Mouse (Mus musculus) left cerebral cortex, adult 8-10 months (tissue): ENCODE data around the gene Cenpf. TPM values are rescaled to one million over a fixed set of nuclear protein-coding genes. Genes with fewer than 3 reads are reported as not detected.
A peak's percentile ranks its signal among the peaks of the same experiment; 100 is the strongest.

ENCODE experiments used
- DNase-seq, 2 experiments: peaks; one replicate each; pipeline ENCODE4 v3.0.0; 2022; ENCODE audit warnings: low spot score in 2 of 2
- total RNA-seq, 4 experiments: library from RNA; stranded (reverse); gene quantifications; 2 replicates each; pipeline ENCODE4 v1.2.4; 2022

Gene Cenpf
- 1 to 10 TPM in 1 of 4 experiments, under 1 TPM in 3; 0.40 to 1.0 (median 0.46) TPM for total RNA-seq

DNA sequence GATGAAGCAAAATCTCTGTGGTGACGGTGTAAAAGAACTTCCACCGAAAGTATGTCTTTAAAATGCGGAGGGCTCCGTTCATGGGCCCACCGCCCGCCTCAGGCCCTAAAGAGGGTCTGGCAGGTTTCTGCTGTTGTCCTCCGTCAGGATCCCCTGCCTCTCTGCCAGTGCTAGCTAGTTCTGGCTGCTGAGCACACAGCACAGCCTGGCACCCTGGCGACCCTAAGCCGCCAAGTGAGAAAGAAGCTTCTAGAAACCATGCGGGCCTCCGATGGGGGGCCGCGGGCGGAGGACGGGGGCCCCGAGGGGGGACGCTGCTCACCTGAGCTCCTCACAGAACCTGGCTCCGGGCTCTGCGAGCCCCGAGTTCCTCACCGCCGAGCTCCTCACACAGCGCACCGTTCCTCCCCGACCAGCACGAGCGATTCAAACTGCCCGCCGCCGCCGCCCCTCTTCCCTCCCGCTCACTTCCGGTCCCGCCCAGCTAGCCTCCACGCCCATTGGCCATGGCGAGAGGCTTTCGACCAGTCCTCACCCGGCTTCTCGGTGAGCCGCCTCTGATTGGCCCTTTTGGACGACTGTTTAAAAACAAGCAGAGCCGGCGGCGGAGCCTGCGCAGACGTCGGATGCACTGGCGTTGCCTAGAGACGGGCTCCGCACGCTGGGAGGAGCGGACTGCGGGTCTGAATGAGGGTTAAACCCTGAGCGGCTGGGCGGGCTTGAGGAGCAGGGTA, at the start of gene Cenpf:
TSS of gene Cenpf (minus strand) at position 433 of the 734 bp plus-strand sequence.
- DNase-seq = peak; percentile 88 to 97

DNA sequence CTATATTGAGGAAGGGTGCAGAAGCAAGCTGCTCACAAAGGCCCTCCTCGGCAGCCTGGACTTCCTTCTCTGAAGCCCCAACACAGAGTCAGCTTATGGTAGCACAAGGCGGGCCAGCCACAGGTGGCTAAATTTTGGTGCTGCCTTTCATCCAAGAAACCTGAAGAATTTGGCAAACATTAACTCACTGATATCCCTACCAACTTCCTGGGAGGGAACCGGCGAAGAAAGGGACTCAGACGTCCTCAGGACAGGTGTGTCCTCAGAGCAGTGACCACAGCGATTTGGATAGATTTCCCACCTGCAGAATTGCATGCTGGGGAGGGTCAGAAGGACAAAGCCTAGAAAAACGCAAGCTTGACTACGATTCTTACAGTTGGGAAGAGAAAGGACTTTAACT, 44.3 kb upstream of the Cenpf start:
- DNase-seq = no peak

DNA sequence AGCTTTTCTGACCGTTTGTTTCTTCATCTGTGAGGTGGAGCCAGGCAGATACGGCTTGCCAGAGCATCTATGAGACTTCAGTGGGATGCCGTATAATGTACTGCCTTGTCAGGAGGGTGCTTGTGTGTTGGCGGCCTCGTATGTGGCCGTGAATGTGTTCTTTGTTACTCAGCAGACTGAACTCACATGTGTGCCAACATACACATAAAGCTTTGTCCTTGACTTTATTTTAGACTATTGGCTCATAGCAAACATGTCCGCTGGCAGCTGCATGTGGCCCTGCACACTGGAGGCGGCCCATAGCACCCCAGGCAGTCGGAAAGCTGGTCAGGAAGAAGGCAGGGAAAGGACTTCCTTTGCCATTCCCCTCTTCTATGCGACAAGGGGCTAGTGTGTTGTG, 43.8 kb upstream of the Cenpf start:
- no peak for DNase-seq

DNA sequence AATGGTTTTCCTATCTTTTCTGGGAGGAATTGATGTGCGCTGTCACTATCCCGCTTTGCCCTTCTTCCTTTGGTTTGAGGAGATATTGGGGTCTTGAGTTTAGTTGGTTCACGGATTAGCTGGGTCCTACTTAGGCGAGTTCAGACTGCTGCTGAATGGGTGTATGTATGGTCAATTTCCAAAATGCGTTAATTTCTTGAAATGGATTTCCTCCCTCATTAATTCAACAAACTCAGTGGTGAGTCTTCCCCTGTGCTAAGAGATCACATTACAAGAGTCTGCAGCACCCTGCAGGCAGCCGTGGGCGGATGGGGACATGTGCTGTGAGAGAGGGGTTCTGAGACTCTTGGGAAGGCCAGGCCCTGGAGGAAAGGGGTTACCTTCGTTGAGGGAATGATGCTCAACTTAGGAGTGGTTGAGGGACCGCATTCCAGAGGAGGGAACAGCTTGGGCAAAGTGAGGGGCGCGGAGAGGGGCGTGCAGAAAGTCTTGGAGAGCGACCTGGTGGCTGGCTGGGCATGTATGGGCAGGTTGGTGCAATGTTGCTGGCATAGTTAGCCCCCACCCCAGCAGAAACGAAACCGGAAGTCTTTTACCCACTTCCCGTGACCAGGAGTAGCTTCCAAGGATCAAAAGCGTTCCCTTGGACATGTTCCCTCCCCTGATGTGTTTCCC, 41.4 kb upstream of the Cenpf start:
- no peak for DNase-seq

DNA sequence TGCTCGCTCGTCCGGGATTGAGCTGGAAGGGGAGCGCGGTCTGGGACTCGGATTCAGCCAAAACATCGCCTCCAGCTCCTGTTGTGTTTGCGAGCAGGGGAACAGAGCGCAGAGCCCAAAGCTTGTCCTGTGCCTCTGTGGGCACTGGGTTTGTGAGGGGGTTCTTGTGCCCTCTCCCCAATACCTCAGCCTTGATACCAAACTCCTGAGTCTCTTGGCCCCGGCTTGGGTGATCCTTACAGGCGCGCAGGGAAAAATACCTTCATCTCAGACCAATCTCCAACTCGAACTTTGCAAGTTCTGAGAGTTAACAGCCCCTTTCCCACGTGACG, 40.9 kb upstream of the Cenpf start:
- no peak for DNase-seq

DNA sequence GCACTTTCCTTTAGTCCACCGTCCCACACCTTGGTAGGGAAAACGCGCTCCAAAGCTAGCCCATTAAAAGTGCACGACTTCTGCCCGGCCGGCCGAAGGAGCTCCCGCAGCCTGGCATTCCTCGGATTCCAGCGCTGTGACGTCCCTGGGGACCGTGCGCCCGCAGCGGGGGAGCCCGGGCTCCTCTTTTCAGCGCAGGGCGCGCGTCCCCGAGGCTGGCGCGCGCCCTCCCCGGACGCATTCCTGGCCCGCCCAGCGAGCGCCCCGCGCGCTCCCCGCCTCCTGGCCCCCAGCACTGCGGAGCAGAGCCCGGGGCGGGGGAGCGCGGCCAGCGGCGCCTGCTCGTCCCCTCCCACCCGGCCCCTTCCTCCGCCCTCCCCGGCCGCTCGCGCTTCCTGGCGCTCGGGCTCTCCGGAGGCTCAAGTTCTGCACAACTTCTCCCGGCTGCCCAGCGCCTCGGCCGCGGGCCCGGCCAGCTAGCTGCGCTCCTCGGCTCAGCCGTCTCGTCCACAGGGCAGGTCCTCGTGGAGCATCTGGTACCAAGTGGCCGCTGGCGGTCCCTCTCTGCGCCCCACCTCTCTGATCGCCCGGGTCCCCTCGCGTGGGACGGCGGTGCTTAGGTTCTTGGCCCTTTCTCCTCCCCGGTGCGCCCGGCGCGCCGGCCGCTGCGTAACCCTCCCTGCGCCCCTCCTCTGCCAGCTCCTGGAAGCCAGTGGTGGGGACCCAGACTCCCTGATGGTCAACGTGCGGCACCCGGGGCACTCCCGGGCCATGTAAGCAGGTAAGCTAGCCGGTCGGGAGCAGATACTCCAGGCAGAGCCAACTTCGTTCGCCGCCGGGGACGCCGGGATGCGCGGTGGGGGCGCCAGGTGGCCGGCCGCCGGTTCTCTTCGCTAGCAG, 40.2 kb upstream of the Cenpf start, which contains the start of gene Ptpn14:
TSS of gene Ptpn14 (plus strand) at position 385 of the 900 bp plus-strand sequence.
- no peak for DNase-seq

DNA sequence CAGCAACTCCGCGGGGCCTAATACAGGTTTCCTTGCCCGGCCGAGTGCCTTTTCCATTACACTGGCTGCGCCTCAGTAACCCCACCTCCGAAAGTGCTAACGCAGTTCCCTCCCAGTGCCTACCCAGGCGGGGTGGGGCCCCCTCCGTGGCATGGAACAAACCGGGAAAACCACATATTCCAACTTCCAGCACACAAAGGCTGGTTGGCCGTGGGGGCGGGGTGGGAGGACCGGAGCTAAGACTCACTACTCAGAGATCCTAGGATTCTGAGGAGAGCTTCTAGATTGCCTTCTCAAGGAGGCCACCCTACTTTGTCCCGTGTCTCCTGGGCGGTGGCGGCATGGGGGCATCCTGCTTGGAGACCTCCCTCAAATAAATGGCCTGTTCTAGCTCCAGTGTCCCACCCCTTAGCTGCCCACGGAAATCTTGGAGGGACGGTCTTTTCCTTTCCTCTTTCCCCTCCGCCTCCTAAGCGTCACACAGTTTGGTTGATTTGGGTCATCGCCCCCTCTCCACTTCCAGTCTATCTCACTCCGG, 39.5 kb upstream of the Cenpf start:
- DNase-seq = no peak

DNA sequence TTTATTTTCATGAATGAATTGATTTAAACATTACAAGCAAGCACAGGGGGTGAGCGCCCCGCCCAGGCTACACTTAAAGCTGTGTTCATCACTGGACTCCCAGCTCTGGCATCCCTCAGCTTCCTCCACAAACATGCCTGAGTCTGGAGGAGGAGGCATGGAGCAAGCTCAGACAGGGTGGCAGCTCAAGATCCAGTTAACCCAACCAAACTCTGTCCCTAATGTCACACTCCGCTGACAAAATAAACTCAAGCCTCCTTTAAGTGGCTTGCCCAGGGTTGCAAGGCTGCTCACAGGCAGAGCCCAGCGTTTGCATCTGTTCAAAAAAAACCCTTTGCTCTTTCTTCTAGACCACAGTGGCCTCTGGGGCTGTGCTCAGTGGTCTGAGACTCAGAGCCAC, 38.2 kb upstream of the Cenpf start:
- DNase-seq = no peak

DNA sequence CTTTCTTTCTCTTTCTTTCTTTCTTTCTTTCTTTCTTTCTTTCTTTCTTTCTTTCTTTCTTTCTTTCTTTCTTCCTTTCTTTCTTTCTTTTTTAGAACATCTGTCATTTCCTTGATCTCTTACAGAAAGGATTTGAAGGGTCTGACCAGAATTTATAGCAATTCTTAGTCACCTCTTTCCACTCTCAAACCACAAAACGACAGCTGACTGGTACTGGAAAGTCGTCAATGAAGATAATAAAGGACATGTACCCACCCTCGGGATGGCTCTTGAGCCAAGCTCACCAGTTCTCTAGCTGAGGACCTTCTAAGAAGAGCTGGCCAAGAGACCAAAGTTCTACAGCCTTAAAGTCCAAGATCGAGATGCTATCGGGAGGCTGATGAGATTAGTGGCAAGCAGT, 30.7 kb upstream of the Cenpf start:
- no peak for DNase-seq

DNA sequence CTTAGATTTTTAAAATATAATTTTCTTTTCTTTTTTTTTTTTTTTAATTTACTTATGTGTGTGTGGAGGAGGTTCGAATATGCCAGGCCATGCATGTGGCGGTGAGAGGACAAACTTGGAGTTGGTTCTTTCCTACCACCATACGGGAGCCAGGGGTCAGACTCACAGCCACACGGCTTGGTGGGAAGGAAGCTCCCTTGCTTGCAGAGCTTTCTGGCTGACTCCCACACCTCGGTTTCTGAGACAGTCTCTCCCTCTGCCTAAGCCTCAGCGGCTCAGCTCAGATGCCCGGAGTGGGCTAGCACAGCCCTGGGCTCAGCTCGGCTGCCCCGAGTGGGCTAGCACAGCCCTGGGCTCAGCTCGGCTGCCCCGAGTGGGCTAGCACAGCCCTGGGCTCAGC, 29.7 kb upstream of the Cenpf start:
- DNase-seq = no peak

DNA sequence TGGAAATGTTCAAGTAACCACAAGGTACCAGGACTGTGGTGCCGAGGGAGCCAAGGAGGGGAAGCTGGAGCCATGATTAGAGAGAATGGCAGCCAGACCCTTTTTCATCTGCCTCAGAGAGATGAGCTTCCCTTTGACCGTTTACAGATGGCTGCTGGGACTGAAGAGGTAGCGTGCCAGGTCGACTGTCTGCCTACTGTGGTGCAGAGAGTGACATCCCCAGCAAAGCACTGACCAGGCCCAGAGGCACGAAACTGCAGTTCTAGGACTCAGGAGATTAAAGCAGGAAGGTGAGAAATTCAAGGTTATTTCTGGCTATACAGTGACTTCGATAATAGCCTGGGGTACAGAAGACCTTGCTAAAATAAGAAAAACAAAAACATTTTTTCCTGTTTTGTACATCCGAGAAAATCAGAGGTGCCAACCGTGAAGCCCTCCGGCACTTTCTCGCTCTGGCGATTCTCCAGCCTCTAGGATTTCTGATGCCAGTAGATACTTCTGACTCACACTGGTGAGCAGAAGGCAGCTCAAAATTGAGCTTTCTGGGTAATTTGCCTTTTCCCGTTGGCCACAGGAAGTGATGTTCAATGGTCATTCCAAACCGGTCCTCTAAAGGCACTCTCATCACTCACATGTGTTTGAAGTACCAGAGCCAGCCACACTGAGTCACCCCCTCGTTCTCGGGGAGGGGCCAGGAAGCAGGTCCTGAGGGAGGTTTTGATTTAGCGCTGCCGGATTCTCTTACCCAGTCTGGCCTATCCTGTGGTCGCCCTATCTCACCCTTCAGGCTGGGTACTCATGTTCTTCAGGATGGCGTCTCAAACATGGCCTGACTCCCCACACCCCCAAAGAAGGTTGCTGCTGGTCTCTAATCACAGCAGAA, 28.3 kb upstream of the Cenpf start:
- DNase-seq = no peak

DNA sequence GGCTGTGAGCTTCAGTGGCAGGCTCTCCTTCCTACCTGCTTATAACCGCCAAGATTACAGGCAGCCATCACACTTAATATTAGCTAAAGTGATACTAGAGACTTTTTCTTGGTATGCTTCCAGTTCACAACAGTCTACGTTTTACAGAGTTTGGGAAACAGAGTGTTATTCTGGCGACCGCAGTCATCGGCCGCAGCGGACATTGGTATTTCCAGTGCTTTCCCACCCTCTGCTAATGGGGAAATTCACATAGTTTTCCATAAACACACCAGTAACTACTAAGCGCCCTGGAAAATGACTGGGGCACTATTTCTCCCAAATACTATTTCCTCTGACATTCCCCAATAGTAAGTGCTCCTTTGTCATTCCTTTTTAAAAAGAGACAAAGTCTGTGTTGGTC, 21.1 kb upstream of the Cenpf start:
- no peak for DNase-seq

DNA sequence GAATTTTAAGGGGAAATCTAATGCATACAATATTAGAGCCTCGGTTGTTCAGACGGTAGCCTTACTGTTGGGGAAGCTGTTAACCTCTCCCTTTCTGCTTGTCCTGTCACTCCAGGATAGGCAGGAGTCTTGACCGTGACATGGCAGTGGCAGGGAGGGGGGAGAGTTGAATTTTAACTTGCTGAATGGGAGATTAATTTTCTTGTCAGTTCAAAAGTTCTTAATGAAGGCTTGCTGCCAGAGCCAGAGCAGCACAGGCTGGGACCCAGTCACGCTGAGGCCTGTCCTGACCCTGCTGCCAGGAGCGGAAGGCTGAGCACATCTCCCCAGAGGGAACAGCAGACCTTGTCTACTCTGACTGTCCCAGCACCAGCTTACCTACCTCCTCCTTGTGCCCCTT, 19.5 kb upstream of the Cenpf start:
- no peak for DNase-seq

DNA sequence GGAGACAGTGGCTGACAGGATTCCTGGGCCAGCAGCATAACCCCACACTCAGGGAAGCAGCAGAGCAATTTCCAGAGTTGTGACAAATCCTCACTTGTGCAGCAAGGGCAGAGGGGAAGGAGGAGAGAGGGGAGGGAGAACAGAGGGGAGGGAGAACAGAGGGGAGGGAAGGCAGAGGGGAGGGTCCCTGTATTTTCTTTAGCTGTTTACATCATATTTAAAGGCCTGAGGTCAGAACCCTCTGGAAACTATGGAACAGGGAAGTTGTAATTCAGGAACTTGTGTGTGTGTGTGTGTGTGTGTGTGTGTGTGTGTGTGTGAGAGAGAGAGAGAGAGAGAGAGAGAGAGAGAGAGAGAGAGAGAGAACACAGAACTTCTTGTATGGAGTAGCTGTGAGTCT, 19.1 kb upstream of the Cenpf start:
- DNase-seq = no peak

DNA sequence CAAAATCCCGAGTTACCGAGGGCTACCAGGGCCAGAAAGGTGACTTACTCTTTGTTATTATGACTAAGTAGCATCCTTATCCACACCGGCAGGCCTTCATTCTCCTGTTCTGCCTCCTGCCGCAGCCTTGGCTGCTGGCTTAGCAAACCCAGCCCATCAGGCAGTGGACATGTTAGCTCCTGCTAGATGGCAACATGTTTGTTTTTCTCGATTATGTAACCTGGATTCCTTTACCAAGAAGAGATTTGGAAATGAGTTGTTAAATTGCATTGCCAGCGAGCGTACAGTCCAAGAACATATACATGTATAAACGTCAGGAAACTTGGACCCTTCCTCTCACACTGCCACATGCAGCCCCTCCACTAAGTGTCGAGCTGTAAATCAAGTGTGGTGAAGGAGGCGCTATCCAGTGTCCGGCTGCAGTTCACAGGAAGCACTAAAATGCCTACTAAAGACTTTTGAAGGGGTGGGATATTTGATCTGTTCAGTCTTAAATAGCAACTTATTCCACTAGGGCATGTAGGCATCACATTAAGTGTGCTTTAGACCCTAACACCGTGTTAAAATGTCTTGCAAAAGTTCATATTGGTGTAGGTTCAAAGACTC, 18.3 kb upstream of the Cenpf start:
- no peak for DNase-seq

DNA sequence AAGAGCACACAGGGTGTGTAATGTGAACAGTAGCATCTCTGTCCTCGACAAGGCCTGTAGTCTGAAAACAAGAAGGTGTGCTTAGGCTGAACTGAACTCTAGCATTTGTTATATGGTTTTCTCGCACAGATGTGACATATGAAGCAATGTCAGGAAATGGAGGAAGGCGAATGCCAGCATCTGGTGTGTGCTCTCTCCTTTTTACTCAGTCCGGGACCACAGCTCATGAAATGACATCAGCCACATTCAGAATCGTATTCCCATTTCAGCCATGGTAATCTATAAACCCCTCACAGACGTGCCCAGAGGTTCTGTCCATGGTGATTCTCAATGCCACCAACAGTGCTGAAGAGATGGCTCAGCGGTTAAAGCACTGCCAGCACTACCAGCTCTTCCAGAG, 15.7 kb upstream of the Cenpf start:
- DNase-seq = no peak

DNA sequence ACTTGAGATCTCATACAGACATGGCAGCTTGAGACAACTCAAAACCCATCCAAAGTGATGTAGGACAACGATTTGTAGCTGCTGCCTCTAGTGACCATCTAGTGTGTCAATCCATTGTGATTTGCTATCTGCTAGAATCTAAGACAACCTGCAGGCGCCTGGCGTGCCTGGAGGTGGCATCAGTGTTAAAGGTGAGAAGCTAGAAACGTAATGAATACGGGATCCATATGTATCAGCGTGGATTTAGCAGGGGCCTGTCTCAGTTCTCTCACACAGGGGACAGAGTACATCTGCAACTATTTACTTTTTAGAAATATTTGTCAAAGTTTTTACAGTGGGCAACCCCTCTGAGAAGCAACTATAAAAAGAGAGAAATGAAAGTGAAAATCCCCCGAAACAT, 15.3 kb upstream of the Cenpf start:
- DNase-seq = no peak

DNA sequence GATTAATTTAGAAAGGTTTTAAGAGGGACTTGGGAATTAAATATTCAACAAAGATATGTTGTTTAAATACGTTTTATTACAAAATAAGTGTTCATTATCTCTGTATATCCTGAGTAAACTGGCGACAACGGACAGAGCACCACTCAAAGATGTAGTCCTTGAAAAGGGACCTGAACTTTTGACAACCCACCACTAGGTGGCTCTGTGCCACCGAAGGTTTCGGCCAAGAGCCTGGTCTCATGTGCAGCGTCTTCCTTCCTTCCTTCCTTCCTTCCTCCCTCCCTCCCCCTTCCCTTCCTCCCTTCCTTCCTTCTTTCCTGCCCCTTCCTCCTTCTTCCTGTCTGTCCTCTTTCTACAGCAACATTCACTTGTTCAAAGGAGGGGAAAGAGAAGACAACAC, 13.1 kb upstream of the Cenpf start:
- DNase-seq = peak; percentile 35 to 38

DNA sequence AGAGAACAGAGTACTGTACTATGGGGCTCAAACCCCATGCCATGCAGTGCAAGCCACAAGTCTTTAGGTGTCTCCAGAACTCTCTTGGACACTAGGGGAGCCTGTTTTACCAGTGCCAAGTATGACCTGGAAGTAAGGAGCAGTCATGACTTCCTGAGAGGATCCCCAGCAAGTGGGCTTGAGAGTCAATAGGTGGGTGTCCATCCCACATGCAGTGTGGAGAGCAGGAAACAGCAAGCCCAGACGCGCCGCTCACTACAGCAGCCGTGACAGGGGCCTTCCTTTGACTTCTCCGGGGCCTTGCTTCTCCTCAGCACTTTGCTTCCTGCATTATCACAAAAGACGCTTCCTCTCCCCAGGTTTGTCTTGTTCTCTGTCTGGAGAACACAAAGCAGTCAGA, 12.3 kb upstream of the Cenpf start:
- no peak for DNase-seq

DNA sequence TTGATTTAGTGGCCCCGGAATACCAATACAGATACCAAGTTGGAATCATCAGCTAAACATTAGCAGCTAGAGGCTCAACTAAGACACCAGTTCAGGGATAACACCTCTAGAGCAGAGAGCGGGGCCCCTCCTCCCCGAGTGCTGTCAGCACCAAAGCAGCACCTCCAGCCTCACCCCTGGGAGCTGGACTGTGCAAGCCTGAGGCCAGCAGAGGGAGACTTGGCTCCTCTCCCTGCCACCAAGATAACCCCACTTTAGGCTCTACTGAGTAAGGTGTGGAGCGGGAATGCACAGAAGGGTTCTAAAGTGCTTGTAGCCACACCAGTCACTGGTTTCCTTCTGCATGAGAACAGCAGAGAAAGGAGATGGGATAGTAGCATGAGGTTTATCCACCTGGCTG, 10.5 kb upstream of the Cenpf start:
- no peak for DNase-seq

DNA sequence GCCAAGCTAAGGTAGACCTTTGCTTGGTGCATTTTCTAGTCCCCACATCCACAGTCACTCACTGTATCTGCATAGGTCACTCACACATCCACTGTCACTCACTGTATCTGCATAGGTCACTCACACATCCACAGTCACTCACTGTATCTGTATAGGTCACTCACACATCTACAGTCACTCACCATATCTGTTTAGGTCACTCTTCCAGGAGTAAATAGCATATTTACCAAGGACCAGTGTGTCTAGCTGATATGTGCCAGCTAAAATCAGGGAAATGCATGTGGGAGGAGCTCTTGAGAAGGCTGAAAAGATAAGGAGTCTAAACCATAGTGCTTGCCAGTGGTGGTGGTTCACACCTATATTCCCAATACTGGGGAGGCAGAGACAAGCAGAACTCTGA, 7.4 kb upstream of the Cenpf start:
- no peak for DNase-seq
